Mouse (Mus musculus): Measurements from ENCODE around the gene Ap2a2.
A peak's percentile ranks its signal among the peaks of the same experiment; 100 is the strongest.
"Not testable (repeated sequence)": the region's sequence is repeated elsewhere in the genome, so short reads cannot be mapped to it uniquely, and the experiment has no call there.

The Ap2a2 gene

DNA sequence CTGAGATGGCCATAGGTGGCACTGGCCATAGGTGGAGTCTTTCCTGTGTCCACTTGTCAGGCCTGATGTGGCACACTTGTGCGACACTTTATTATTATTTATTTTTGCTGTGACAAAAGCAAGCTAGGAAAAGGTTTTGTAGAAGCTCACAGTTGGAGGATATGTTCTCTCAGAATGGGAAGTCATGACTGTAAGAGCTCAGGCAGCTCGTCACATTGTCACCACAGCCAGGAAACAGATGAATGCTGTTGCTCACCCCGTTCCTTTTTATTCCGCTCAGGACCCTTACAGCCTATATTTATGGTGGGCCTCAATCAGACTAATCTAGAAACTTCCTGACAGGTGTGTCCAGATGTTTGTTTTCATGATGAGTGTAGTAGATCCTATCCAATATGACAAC lies 1.5 kb upstream of the Ap2a2 start:
- DNase-seq (ENCODE audit: low spot score): no peak

DNA sequence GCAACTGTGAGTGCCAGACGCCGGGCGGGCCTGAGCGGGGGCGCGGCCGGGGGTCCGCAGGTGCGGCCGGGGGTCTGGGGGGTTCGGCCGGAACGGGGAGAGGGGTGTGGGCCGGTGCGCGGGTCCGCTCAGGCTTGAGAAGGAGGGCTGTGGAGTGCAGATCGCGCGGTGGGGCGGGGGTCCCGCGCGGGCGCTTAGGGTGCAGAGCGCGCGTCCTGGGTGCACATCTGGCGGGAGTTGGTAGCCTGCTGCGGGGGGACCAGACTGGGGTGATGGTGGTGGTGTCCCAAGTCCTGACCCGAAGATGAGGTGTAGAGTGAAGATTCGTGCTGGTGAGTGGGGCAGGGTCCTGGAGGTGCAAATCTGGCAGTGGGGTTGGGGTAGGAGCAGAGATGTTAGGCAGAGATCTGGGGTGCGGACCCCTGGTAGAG lies 463 bp downstream of the Ap2a2 start:
- DNase-seq (ENCODE audit: low spot score): peak; percentile 26

DNA sequence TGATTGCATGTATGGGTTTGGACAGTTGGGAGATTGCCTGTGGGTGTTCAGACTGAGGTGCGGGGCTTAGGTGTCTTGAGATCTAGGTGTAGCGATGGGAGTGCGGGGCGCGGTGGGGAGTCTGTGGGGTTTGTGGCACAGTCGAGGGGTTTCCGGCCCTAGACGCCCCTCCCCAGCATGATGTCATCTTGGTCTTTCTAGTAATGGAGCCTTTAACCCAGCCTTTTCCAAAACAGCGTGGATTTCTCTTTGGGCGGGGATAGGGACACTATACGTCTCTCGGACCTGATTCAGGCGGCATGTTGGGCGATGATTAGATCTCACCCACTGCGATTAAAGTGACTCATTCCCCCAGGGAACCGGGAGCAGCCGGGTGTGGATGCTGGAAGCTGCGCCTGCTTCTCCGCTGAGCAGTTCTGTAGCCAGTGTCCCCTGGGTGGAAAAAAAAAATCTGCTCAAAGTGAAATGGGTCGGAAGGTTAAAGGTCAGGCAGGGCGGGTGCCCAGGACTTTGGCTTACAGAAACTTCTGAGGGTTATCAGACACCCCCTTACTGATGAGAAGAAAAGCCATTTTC lies 967 bp downstream of the Ap2a2 start:
- peak; percentile 33 for DNase-seq (ENCODE audit: low spot score)

- no peak for DNase-seq (ENCODE audit: low spot score)
These were observed 2.6 kb downstream of the Ap2a2 start for GRCm38 (mm10) chr7:141564561-141564960.

GRCm38 (mm10) chr7:141566587-141566986 lies 4.6 kb downstream of the Ap2a2 start:
- no peak for DNase-seq (ENCODE audit: low spot score)

DNA sequence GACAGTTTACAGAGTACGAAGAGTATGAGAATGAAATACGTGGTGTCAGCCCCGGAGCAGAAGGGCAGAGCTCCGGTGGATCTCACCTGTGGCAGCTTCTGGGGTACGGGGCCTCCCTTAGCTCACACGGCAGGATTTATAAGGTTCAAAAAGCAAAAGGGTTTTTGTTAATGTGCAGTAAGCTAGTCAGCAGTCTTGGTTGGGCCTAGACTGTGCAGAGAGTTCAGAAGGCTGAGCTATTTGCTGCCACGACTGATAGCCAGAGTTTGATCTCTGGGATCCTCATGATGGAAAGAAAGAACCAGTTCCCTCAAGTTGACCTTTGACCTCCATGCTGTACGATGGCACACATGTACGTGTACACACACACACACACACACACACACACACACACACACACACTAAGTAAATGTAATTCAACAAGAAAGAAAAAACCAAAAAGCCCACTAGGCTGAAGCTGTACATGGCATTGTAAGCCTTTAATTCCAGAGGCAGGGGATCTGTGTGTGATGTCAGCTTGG lies 7.4 kb downstream of the Ap2a2 start:
- no peak for DNase-seq (ENCODE audit: low spot score)

- no peak for DNase-seq (ENCODE audit: low spot score)
These were observed 7.9 kb downstream of the Ap2a2 start for GRCm38 (mm10) chr7:141569916-141570315.

DNA sequence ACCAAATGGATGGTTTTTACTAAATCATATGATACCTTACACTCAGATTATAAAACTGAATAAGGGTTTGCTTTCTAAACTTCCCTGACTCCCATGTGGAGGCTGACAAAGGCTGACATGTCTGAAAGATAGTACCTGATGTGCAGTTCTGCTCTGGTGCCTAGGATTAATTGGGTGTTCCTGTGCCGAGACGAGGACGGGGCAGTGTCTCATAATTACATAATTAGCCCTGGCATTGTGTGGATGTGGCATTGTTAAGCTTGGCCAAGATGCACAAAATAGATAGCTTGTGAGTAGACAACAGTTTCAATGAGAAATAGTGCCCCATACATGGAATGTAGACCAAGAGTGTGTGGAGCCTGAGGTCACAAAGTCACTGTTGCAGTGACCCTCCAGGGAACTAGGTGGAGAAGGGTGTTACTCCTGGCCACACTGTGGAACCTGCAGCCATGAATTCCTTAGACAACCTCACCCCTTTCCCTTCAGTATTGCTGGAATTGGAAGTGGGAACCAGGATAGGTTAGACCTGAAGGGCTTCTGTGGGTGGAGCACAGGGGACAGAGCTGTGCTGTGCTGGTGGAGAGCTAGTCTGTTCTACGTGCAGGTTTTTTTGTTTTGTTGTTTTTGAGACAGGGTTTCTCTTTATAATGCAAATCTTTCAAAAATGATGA lies 8.8 kb downstream of the Ap2a2 start:
- DNase-seq (ENCODE audit: low spot score): no peak

DNA sequence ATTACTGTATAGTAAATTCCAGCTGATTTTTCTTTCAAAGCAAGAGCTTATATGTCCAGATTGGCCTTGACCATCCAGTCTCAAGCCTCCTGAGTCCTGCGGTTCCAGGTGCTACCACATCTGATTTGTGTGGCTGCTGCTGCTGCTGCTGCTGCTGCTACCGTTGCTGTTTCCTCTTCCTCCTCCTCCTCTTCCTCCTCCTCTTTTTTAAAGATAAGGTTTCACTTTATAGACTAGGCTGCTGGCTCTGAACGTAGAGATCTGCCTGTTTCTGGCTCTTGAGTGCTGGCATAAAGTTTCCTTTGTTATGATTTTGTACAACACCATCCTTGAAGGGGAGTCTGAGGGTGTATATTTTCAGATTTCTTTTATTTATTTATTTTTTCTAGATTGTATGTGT lies 12.1 kb downstream of the Ap2a2 start:
- no peak for DNase-seq (ENCODE audit: low spot score)

GRCm38 (mm10) chr7:141575481-141575880 lies 13.5 kb downstream of the Ap2a2 start:
- DNase-seq (ENCODE audit: low spot score): no peak

GRCm38 (mm10) chr7:141577801-141578200 lies 15.8 kb downstream of the Ap2a2 start:
- no peak for DNase-seq (ENCODE audit: low spot score)

- DNase-seq (ENCODE audit: low spot score): no peak
These were observed 16.5 kb downstream of the Ap2a2 start for GRCm38 (mm10) chr7:141578511-141578910.

DNA sequence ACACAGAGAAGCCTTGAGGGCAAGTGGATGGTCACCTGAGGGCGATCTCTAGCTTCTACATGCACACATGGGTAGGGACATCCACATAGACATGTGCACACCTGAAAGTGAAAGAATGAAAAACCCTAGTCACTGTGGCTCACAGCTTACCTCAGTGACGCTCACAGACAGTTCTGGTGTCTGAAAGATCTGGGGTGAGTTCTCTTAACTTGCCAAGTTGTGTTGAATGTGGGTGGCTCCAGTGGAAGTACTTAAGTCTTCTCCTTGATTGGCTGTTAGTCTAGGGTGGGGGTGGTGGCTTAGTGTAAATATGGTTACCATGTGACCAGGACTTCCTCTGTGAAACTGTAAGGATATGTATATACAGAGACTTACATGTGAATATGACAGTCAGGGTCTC lies 17.0 kb downstream of the Ap2a2 start:
- DNase-seq (ENCODE audit: low spot score): no peak

DNA sequence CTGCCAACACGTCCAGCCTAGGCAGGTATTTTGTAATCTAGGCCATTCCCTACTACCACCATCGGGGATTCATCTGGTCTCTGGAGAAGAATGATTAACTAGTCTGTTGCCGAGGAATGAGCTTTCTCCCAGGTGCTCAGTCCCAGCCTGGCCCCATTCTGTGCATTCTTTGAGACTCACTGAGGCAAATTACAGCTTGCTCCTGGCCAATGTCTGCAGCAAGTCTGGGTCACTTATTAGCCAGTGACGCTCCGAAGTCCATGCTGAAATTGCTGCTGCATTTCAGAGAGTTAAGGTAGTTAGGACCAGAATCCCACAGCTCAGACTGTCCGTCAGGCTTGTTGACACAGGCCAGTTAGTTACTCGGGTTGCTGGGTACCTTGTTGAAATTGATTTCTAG lies 19.4 kb downstream of the Ap2a2 start:
- no peak for DNase-seq (ENCODE audit: low spot score)

GRCm38 (mm10) chr7:141584048-141584841 lies 22.3 kb downstream of the Ap2a2 start:
- no peak for DNase-seq (ENCODE audit: low spot score)

DNA sequence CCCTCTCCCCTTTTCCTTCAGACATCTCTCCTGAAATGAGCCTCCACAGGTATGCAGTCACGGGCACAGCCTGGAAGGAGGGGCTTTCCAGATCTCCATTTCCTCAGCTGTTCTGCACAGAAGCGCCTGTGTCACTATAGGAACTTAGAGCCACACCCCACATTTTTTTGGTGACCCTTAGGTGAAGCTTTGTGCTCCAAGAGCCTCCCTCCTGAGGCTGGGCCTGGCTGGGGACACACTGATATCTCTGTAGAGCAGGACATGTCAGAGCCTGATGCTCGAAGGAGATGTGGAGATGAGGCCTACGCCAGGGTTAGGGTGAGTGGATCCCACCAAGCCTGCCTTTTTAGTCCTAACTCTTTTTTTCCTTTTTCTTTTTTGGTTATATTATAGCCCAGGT lies 23.3 kb downstream of the Ap2a2 start:
- DNase-seq (ENCODE audit: low spot score): no peak

GRCm38 (mm10) chr7:141585881-141586280 lies 23.9 kb downstream of the Ap2a2 start:
- DNase-seq (ENCODE audit: low spot score): no peak

GRCm38 (mm10) chr7:141588890-141589289 lies 26.9 kb downstream of the Ap2a2 start:
- no peak for DNase-seq (ENCODE audit: low spot score)

GRCm38 (mm10) chr7:141590249-141590648 lies 28.3 kb downstream of the Ap2a2 start:
- not testable (repeated sequence) for DNase-seq (ENCODE audit: low spot score)

DNA sequence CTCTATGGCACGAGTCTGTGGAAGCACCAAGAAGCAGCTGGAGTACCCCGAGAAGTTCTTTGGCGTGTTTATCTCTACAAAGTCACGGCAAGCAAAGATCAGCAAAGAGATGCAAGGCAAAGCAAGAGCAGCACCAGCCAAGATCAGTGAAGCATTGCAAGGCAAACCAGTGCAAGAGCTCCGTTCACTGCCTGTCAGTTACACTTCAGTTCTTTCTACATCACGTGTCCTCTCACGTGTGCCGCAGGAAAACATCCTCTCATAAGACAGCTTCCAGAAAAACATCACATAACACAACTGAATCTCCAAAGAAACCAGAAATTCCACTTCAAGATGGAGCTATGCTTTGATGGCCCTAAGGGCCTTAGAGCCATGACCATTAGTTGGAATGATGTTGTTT lies 29.0 kb downstream of the Ap2a2 start:
- no peak for DNase-seq (ENCODE audit: low spot score)

GRCm38 (mm10) chr7:141592096-141592495 lies 30.1 kb downstream of the Ap2a2 start:
- no peak for DNase-seq (ENCODE audit: low spot score)

GRCm38 (mm10) chr7:141593056-141593455 lies 31.1 kb downstream of the Ap2a2 start:
- no peak for DNase-seq (ENCODE audit: low spot score)

- no peak for DNase-seq (ENCODE audit: low spot score)
These were observed 35.0 kb downstream of the Ap2a2 start for GRCm38 (mm10) chr7:141596971-141597370.
